Mouse (Mus musculus): ENCODE results near the gene Llgl2. TPM values are rescaled to one million over a fixed set of nuclear protein-coding genes. Genes with fewer than 3 reads are reported as not detected.

The Llgl2 gene
- total RNA-seq, 1 experiment from 2014 or later: 6.5 TPM

Other genes with a start within 250 kb of the Llgl2 start
- 26.5 and 28.1 TPM in 2 replicates for gene Mrps7, start 220.1 kb upstream of the Llgl2 start, total RNA-seq (2017)
- gene Gga3, start 220.0 kb upstream of the Llgl2 start, total RNA-seq (2017): 26.3 and 39.2 TPM in 2 replicates
- 19.1 and 23.3 TPM in 2 replicates for gene Mif4gd, start 211.1 kb upstream of the Llgl2 start, total RNA-seq (2017)
- gene Slc25a19, start 195.8 kb upstream of the Llgl2 start, total RNA-seq (2017): 21.6 and 33.8 TPM in 2 replicates
- 38.1 and 93.3 TPM in 2 replicates for gene Grb2, start 115.5 kb upstream of the Llgl2 start, total RNA-seq (2017)
- 10.9 and 33.5 TPM in 2 replicates for gene Tmem94, start 58.6 kb upstream of the Llgl2 start, total RNA-seq (2017)
- 3.7 and 5.0 TPM in 2 replicates for gene Caskin2, start 10.4 kb upstream of the Llgl2 start, total RNA-seq (2017)
- 23.5 and 28.7 TPM in 2 replicates for gene Tsen54, start 9.3 kb upstream of the Llgl2 start, total RNA-seq (2017)
- 0.60 and 0.75 TPM in 2 replicates for gene Myo15b, start 34.4 kb downstream of the Llgl2 start, total RNA-seq (2017)
- gene Smim5, start 75.9 kb downstream of the Llgl2 start, total RNA-seq (2017): 7.3 and 32.0 TPM in 2 replicates
- 3.8 and 6.6 TPM in 2 replicates for gene Smim6, start 88.0 kb downstream of the Llgl2 start, total RNA-seq (2017)
- gene Sap30bp, start 109.2 kb downstream of the Llgl2 start, total RNA-seq (2017): 116 and 170 TPM in 2 replicates
- gene Recql5, start 109.4 kb downstream of the Llgl2 start, total RNA-seq (2017): 13.6 and 14.8 TPM in 2 replicates
- gene Itgb4, start 150.7 kb downstream of the Llgl2 start, total RNA-seq (2017): 0.56 and 5.8 TPM in 2 replicates
- gene Galk1, start 188.7 kb downstream of the Llgl2 start, total RNA-seq (2017): 32.4 and 36.0 TPM in 2 replicates
- gene H3f3b, start 203.9 kb downstream of the Llgl2 start, total RNA-seq (2017): 997 and 1,138 TPM in 2 replicates
- 19.1 and 19.9 TPM in 2 replicates for gene Unk, start 206.3 kb downstream of the Llgl2 start, total RNA-seq (2017)